Mouse (Mus musculus): ENCODE measurements around the gene Mbtd1.
A peak's percentile ranks its signal among the peaks of the same experiment; 100 is the strongest.

DNA sequence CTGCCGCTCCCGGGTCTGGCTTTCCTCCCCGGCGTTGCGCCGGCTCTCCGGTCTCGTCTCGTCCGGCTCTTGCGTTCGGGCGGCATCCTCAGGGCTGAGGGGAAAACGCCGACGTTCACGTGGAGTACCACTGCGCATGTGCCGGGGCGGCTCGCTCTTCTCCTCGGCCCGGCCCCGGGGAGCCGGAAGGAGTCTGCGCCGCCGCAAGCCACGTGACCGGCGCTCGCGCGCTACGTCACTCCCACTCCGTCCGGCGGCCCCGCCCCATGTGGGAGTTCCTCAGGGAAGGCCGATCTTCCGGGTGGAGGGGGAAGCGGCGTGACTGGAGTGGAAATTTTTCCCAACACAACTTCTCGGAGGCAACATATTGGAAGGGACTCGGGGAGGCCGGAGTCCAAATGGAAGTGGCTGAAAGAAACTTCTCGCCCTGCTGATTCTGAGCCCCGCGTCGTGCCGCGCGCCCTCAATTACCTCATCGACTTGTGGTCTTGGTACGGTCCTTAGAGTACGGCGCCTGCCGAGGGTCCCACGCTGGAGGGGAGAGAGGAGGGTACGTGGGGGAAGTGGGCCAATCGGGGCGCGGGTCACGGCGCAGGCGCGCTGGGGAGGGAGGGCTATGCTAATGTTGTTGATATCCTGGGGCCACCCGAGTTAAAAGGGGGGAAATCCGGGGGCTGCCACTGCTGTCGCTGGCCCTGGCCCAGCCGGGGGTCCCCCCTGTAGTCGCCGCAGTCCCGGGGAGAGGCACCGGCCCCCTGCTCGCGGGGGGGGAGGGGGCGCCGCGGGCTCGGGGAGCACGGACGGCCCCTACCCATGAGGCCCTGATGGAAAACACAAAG is at the start of gene Mbtd1, which contains the start of gene Utp18:
- TF ChIP-seq MXI1 (IDR thresholded peaks at IDR 0.05; ENCODE audit: low read depth, low read length) (peak; percentile 90), JUND (conservative IDR thresholded peaks at IDR 0.05; ENCODE audit: low read depth, low read length) (no peak), CTCF (conservative IDR thresholded peaks at IDR 0.05 in 1 of 2, IDR thresholded peaks at IDR 0.05 in 1 of 2; ENCODE audit: low read depth in 2 of 2, low read length in 2 of 2) (no peak), POLR2A (IDR thresholded peaks at IDR 0.05; ENCODE audit: low read depth, low read length) (peak; percentile 83), CHD2 (IDR thresholded peaks at IDR 0.05; ENCODE audit: low read length) (no peak; the same call in 1 of the 2 replicates), ZKSCAN1 (IDR thresholded peaks at IDR 0.05; ENCODE audit: borderline replicate concordance, low read depth, low read length) (no peak)
